Mouse (Mus musculus) R1 (cell line): ENCODE measurements around the gene Vps37b.
A peak's percentile ranks its signal among the peaks of the same experiment; 100 is the strongest.

ENCODE experiments used
- DNase-seq: peaks from one replicate; pipeline ENCODE4 v3.0.0-alpha.2; 2018; ENCODE audit warnings: low read depth, low spot score

Vps37b gene

GRCm38 (mm10) chr5:124032001-124032508 lies at the start of gene Vps37b:
TSS of gene Vps37b (minus strand) at chr5:124032270.
- peak; percentile 91 for DNase-seq

GRCm38 (mm10) chr5:124079880-124080279 lies 47.8 kb upstream of the Vps37b start:
- no peak for DNase-seq

- DNase-seq, result no peak
Observed at GRCm38 (mm10) chr5:124078794-124079416, 46.8 kb upstream of the Vps37b start.

- no peak for DNase-seq
Observed at GRCm38 (mm10) chr5:124077856-124078460, 45.9 kb upstream of the Vps37b start.

- DNase-seq, result no peak
Observed at GRCm38 (mm10) chr5:124077241-124077640, 45.2 kb upstream of the Vps37b start.

DNA sequence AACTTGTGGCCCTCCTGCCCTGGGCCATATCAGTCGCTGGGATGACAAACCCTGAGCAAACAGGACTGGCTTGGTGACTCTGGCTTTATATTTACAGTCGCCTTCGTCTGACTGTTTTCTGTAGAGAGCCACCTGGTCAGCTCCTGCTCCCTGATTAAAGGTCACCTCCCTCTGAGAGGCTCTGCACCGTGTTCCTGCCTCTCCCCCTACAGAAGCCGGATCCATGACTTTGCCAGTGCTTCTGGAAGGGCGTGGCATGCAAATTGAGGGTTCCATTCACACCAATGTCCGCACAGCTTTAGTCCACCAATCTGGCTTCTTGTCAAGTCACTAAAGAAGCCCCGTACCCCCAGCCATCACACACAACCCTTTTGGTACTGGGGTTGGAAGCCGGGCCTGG lies 44.5 kb upstream of the Vps37b start:
- DNase-seq, result peak; percentile 87

DNA sequence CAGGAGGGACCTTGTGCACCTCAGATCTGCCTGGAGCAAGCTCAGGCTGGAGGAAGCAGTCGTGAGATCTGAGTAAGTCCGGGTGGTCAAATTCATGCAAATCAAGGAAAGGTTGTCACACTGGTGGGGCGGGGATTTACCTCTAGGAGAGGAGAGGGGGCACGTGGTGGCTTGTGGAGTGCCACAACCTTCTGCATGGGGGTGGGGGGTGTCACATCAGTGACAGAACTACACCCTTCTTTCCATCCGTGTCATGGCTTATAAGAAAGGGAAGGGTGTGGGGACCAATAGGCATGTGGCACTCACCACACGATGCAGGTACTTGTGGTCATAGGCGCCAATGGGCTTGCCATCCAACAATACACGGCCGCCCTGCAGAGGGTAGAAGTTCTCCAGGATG lies 43.6 kb upstream of the Vps37b start:
- no peak for DNase-seq

DNA sequence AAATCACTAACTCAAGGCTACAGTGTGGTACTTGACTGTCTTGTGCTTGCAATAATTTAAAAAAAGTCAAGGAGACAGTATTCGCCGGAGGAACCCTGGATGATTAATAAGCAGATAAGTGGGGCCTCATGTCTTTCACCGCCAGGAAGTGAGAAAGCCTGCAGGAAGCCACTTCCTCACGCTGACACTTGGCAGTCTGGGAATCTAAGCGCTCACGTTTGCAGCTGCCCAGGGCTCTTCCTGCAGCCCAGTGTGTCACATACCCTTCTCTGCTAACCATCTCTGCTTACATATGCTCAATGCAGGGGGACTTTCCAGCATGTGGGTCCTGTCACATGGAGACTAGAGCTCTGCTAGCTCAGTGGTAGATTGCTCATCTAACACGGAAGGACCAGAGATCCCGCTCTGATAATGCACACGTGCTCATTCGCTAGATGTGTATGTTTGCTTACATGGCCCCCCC lies 42.8 kb upstream of the Vps37b start:
- no peak for DNase-seq

- no peak for DNase-seq
Observed at GRCm38 (mm10) chr5:124073682-124074081, 41.6 kb upstream of the Vps37b start.

DNA sequence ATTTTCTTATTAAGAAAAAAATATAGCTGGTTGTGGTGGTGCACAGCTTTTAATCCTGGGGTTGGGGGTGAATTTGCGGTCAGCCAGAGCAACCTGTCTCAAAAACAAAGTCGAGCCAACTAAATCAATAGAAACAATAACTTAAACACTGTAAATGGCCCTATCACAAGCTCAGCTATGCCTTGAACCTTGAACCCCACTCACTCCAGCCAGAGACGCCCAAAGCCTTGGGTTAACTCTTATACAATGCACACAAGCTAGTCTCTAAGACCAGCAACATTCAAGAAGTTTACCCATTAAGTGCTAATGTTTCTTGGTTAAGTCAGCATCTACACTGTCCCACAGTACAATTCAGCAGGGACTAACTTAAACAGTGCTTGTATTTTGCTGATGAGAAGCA lies 37.6 kb upstream of the Vps37b start:
- DNase-seq, result no peak

GRCm38 (mm10) chr5:124062037-124062824 lies 30.2 kb upstream of the Vps37b start:
- DNase-seq, result no peak

DNA sequence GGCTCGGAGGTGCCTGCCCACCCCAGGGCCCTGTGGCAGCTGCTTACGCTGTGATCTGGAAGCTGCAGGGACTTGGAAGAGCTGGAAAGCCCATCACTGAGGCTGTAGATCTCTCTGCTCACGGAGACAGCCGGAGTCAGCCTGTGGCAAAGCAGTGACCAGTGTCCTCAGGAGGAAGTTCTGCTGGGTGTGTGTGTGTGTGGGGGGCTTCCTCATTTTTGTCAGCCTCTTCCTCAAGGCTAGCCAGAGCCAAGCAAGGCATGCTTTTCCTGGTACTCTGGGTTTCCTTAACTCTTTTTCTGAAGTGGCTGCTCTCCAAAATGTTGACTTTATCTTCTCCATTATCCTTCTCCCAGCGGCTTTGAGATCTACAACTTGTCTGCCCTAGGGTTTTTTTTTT lies 27.6 kb upstream of the Vps37b start:
- DNase-seq, result no peak

GRCm38 (mm10) chr5:124058749-124059148 lies 26.7 kb upstream of the Vps37b start:
- no peak for DNase-seq

DNA sequence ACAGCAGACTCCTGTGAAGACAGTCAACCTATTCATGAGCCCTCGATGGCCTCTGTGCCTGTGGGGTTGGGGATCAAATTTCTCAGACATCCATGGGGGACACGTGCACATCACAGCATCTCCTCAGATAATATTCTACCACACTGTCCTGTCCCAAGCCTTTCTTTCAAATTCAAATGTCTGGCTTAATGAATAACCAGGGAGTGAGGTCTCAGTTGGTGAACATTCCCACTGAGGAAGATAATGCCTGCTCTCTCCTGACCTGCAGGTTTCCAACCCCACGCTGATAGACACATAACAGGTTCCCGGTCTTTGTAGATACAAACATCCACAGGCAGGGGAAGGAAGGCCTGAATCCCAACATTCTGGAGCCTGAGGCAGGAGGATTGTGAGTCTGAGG lies 24.9 kb upstream of the Vps37b start:
- peak; percentile 97 for DNase-seq

GRCm38 (mm10) chr5:124056219-124056618 lies 24.1 kb upstream of the Vps37b start:
- DNase-seq, result peak; percentile 66

DNA sequence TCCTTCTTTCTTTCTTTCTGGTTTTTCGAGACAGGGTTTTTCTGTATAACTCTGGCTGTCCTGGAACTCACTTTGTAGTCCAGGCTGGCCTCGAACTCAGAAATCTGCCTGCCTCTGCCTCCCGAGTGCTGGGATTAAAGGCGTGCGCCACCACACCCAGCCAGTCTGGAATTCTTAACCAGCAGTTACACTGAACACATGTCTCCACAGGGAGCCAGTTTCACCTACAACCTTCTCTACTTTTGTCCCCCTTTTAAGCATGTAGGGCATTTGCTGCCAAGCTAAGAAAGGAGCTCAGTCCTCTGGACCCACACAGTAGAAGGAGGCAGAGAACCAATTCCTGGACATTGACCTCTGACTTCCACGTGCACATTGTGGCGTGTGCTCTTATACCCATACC lies 20.6 kb upstream of the Vps37b start:
- DNase-seq, result peak; percentile 73

GRCm38 (mm10) chr5:124051899-124052491 lies 19.9 kb upstream of the Vps37b start:
- DNase-seq, result peak; percentile 23

DNA sequence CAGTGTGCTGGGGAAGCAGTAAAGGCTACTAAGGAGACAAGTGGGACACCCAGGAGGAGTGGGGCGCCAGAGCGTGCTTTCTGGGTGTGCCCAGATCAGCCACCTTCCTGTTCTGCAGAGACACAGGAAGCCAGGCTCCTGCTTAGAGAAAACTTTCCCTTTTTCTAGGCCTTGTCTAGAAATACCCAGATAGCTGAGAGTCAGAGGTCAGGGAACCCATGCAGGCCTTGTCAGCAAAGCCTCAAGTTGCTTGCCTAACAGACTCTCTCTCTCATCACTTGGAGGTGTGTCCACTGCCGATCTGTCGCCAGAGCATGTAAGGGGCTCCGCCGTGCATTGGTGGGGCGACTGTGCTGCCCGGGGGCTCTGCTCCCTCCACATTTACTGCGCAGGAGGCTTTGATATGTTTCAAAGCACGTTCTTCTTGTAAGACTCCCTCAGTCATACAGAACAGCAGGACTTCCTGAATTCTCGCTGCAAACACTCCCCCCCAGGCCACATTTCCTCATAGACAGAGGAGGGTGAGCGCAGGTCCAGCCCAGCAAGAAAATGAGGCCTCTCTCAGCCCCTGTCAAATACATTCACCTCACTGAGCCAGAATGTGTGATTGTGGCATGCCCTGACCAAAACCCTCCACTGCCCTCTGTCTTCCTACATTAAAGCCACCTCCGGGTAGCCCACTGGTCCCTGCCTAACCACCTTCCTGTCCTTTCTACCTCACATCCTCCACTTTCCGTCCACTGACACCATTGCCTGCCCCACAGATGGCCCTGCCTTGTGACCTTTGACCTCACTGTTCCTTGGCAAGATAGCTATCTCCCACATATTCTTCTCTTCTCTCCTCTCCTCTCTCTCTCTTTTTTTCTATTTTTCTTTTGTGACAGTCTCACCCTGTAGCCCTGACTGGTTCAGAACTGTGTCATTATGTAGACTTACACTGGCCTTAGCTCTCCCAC lies 18.3 kb upstream of the Vps37b start:
- no peak for DNase-seq

DNA sequence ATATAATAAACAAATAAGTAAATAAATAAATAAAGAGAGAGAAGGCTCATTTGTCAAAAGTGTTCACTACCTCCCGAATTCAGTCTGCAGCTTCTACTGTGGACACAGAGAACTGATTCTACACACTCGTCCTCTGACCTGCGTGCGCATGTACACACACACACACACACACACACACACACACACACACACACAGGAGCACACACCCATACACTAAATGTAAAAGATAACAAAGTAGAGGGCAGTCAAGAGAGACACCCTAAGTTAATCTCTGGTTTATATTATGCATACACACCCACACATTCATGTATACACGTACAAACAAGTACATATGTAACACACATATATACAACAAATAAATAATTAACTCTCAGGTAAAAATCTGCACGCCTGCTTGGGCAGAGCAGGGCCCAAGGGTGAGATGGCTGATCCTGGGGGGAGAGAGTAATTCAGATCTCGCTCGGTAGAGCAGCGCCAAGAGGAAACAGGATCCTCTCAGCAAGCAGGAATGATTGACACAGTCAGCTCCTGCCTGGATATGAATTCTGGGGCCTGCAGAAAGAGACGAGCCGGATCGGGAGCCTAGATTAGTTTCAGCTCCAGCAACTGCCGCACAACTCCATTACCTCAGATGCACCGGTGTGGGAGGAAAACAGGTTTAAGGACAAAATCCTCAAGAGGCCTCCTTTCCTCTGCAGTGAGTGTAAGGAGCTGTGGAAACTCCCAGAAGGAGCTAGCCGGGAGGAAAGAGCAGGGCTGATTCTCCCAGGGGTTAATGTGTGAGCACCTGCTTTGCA lies 17.4 kb upstream of the Vps37b start:
- DNase-seq, result no peak

DNA sequence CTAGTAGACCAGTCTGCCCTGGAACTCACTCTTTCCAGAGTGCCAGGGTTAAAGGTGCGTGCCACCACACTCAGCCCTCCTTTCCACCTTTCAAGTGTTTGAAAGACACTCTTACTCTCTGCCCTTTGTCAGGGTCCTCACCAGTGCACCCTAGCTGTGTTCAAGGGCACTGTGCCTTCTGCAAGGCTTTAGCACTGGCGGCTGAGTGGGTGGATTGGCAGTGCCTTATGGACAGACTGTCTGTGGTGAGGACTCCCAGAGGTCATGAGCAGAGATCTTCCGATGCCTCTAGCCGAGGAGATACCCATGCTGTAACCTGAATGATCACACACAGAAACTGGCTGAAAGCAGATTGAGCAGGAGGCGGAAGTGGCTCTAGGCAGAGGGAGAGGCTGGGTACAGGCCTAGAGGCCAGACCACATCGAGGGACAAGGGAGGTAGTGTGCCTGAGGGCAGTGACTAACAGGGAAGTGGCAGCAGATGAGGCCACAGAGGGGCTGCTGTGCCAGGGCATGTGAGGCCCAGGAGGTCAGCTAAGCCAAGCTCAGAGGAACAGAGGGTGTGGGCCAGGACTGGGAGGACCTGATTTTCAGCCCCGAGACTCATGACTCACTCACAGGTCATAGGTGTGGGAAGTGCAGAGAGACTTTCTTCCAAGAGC lies 14.8 kb upstream of the Vps37b start:
- no peak for DNase-seq
